Mouse (Mus musculus) gastrocnemius, postnatal 10 days (tissue): Measurements from ENCODE around the gene Plekhh2. TPM values are rescaled to one million over a fixed set of nuclear protein-coding genes. Genes with fewer than 3 reads are reported as not detected.
"Not testable (repeated sequence)": the region's sequence is repeated elsewhere in the genome, so short reads cannot be mapped to it uniquely, and the experiment has no call there.

Experiments
- DNase-seq: peaks from one replicate; pipeline ENCODE4 v3.0.0; 2021; ENCODE audit warnings: mixed read lengths
- total RNA-seq, 2 experiments: library from RNA; stranded (reverse); gene quantifications; 2 replicates each; pipeline ENCODE4 v1.2.3; 2021

Plekhh2 gene
- total RNA-seq, 2 experiments from 2014 or later: 8.1 to 9.0 TPM

DNA sequence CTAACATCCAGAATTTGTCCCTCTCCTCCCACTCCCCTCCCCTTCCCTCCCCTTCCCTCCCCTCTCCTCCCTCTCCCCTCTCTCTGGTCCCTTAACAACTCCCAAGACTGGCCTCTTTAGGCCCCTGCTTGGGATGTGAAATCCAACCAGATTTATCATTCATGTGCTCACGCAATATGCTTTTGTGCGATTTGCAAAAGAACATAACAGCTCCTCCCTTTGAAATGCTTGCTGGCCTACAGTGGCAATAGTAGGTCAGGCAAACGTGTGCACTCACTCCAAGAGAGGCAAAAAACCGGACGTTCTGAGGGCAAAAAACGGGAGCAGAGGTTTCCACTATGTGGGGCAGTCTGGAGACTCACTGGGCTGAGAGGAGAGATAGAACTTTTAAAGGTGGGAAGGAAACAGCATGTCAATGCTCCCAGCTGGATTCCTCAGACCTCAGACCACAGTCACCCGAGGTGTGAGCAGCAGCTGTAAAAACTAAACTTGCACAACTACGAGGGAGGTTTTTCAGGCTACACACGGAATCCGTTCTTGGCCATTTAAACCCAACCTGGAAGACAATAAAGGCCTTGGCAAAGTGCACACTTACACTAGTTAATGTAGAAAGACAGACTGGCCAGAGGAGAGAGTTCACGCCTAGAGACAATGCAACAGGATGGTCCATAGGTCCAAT, 595 bp upstream of the Plekhh2 start:
- no peak for DNase-seq

DNA sequence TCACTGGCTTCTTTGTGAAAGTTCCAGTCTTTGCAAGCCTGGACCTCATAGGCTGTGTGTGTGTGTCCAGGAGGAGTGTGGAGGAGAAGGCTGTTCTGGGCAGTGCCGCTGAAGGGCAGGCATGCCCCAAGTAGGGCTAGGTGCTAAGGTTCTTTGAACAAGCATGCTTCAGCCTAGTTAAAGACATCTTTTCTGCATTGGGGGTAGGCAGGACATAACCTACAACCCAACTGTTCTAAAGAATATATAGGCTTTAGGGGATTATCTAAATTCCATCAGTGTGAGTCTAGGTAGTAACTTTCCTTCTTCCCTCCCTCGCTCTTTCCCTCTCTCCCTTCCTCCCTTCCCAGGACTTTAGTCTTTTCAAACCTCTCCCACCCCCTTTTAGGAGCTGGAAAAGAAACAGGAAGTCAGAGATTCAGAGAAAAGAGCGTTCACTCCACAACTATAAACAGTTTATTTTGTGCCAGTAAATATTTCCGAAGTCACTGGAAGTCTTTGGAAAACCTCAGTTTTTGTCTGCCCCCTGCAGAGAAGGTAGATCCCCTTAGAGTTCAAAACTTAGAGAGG, 906 bp downstream of the Plekhh2 start:
- no peak for DNase-seq

DNA sequence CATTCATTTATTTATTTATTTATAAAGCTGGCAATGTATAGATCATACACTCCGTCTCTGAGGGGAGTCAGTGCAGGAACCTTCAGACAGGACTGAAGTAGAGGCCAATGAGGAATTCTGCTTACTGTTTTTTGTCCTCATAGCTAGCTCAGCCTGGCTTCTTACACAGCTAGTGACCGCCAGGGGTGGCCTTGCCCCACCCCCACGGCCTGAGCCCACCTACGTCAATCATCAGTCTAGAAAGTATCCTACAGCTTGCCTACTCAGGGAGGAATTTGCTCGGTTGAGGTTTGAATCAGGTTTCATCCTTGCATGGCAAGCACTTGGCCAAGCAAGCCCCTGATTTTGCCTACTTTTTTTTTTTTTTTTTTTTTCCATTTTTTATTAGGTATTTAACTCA, 4.2 kb downstream of the Plekhh2 start:
- DNase-seq: no peak

DNA sequence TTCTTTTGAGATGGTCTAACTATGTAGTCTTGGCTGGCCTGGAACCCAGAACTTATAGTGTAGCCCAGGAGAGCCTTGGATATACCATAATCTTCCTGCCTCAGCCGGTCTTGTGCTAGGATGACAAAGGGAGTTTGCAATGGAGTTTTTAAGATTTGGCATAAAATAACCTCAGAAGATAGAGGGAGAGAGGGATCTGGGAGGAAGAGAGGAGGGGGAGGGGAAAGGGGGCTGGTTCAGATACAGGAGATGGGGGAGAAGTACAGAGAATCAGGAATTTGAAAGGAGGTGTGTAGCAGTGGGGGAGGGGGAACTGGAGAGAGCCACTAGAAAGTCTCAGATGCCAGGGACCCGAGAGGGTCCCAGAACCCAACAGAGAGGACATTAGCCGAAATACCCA, 7.7 kb downstream of the Plekhh2 start:
- no peak for DNase-seq

DNA sequence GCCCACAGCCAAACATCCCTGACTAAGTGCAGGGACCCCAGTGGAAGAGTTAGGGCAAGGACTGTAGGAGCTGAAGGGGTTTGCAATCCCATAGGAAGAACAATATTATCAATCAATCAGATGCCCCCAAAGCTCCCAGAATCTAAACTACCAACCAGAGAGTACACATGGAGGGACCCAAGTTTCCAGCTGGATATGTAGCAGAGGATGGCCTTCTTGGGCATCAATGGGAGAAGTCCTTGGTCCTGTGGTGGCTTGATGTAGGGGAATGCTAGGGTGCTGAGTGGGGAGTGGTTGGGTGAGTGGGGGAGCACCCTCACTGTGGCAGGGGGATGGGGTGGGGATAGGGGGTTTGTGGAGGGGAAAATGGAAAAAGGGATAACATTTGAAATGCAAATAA, 8.4 kb downstream of the Plekhh2 start:
- DNase-seq: no peak

DNA sequence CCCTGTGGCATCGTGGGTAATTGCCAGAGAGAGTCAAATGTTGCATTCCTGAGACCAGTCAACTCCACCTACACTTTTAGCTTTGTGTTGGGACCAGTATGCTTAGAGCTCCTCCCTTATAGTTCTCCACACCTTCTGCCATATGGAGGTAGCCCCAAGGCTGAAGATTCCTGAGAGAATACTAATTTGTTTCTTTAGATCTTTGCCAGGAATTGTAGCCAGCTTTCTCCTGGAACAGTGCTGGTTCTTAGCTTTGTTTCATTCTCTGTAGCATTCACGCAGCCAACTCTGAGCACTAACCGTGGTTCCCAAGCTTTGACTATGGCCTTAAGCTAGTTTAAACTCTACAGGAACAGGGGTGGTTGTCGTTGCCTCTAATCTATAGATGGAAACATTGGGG, 17.7 kb downstream of the Plekhh2 start:
- DNase-seq: no peak

DNA sequence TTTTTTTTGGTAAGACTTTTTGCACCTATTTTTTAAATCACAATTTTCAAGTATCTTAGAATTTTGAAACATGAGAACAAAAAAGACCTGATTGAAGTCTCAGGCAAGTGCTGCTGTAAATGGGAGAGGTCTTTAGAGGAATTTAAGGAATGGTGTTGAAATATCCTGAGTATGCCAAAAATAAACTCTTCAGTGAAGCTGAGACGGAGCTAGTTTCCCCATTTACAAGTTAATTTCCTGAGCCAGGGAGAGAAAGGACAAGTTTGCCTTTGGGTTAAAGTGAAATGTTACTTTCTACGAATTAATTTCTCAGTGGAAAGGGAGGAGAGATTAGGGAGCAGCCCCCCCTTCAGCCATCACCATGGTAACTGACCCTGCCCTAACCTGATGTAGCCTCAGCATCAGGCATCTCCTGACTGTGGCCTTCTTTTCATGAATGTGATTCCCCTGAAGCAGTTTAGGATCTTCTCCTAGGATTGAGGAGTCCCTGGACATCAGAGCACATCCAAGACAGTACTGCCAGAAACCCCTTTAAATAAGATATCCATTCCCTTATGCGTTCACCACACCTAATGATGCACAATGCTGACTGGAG, 18.6 kb downstream of the Plekhh2 start:
- no peak for DNase-seq

DNA sequence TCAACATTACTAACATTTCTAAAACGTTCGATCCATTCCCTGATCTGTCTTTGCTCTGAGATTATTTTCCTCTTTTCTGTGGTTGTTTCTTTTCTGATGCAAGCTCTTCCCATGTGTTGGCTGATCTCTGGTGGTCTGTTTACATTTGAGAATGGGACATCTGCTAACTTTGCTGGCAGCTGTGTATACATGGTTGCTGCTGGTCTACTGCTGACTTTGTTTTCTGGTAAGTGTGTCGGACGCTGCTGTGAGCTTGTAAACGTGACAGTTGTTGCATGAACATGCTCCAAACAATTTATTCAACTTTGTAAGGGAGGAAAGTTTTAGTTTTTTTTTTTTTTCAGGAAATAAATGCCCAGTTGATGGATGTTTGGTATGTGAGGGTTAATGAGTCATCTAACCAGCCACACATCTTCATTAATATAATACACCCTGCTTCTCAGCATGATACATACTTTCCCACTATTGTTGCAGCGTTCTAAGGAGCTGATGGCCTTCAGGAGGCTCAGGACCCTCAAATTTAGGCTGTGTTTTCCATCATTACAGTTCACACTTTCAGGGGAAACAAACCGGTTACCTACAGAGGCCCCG, 21.3 kb downstream of the Plekhh2 start:
- DNase-seq: no peak

DNA sequence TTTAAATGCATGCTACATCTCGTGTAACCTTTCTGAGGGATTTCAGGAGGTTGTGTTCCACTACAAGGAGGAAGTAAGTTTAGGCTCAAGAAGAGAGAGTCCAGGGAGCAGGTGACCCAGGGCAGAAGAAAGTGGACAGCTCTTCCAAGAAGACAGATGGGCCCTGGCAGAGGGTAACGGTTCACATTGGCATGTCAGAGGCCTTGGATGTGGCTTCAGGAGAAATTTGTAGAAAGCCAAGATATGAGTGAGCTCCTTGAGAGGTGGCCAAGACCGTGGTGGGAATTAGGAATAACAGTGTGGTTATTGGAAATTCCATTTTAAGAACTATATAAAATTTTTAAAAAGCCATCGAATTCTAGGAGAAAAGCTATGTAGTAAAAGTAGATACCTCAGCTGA, 22.1 kb downstream of the Plekhh2 start:
- DNase-seq: no peak

DNA sequence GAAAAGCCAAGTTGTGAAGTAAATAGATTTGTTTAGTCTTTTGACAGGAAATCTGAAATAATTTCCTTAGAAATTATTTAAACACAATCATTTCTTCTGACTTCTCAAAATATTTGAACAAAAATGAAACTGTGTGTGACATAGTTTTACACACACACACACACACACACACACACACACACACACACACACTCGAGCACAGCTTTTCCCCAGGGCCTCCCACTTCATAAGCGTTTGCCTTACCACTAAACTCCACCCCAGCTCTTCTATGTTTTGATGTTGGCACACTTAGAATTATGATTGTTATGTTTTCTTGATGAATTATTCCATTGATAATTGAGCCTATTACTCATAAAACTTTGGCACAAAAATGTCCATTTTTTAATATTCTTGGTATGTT, 22.9 kb downstream of the Plekhh2 start:
- no peak for DNase-seq

DNA sequence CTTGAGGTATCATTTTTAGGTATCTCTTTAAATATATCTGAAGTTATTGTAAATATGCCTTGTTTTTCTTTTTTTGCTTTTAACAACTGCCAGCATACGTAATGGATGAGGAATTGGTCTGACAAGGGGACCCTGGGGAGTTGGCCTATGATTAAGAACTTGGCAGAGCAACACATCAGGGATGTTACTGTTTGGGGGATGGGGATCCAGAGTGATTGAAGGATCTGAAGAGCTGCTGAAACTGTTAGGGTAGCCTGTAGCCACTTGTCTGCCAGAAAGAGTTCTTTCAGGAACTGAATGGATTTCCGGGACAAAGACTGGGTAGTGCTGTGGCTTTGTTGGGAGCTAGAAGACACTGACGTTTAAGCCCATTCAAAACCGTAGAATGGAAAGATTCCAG, 23.5 kb downstream of the Plekhh2 start:
- DNase-seq: no peak

DNA sequence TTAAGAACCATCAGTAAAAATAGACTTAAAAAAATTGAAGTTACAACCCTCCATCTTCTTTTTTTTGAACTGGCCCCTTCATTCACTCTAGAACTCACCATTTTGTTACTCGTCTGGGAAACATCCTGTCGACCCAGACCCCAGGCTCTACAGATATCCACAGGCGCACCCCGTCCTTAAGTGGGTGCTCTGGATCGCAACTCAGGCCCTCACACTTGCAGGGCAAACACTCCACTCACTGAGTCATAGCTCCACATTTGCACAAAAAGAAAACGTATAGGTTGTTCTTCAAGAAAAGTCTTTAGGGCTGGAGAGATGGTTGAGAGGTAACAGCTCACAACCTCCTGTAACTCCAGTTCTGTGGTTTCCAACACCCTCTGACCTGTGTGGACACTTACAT, 25.6 kb downstream of the Plekhh2 start:
- no peak for DNase-seq

DNA sequence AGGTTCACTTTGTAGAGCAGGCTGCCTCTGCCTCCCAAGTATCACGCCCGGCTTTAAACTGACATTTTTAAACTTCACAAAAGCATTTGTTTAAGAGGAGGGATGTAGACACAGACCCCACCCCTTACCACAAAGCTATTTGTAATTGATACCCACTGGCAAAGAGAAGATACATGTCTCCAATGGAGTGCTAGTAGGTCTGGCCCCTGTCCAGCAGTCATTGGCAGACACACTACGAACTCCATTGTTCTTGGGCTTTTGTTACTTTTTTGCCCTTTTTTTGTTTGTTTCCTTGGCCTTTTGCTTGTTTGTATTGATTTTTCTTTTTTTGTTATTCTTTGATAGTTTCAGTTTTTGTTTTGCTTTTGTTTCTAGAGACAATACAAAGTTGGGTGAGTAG, 26.3 kb downstream of the Plekhh2 start:
- DNase-seq: peak; percentile 29

DNA sequence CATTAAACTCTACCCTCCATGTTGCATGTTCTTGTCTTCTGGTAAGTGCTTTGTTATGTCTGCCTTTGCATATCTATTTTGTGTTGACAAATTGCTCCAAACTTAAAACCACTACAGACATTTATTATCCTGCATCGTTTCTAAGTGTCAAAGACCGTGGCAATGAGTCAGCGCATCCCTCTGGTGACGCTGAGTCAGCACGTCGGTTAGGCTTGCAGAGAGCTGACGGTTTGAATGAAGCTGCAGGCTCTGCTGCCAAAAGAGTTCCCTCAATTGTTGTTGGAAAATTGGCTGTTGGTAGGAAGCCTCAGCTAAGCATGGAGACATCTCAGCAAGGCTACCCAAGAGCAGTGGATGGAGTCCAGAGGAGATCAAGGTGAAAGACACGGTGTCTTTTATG, 28.9 kb downstream of the Plekhh2 start:
- DNase-seq: no peak

DNA sequence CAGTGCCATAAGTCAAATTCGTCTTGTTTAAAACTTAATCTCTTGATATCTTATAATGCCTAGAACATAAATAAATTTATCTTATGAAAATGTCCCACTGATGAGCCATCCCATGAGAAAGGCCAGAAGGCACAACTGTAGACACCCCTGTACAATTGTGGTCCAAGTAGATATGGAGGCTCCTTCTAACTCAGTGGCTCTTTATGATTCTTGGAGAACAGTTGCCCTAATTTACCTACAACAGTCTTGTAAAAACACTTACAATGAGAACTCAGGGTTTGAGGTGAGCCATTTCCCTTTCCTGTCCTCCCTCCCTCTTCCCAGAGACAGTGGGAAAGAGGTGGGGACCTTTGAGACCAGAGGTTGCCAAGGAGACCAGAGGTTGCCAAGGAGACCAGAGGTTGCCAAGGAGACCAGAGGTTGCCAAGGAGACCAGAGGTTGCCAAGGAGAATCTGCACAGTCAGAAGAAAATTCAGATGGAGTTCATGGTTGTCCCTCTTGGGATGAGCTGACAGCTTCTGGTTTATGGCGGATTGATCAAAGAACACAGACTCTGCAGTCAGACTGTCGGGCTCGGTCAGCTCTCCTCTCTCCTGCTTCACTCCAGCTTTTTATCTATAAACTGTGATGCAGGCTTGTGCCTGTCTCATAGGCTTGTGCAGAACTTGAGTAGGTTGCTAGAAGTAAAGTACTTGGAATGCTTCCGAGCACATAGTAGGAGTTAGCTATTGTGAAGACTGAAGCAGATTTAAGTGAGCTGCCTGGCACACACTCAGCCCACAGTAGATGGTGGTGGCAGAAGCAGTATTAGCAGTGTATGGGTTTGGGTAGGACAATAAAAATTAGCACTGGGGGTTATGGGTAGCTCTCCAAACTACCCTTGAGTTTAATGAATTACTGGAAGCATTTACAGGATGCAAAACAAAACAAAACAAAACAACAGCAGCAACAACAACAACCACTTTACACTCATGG, 39.5 kb downstream of the Plekhh2 start:
- no peak for DNase-seq

DNA sequence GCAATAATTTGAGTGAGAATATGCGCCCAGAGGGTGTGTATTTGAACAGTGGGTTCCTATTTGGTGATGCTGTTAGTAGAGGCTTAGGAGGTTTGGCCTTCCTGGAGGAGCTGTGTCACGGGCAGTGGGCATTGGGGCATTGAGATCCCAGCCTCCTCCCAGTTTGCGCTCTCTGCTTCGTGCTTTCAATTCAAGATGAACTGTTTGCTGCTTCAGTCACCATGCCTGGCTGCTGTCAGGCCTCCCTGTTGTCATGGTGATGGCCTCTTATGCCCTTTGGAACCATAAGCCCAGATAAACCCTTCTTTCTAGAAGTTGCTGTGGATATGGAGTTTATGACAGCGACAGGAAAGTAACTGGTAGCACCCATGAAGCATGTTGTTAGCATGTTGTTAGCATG, 40.5 kb downstream of the Plekhh2 start:
- DNase-seq: no peak

DNA sequence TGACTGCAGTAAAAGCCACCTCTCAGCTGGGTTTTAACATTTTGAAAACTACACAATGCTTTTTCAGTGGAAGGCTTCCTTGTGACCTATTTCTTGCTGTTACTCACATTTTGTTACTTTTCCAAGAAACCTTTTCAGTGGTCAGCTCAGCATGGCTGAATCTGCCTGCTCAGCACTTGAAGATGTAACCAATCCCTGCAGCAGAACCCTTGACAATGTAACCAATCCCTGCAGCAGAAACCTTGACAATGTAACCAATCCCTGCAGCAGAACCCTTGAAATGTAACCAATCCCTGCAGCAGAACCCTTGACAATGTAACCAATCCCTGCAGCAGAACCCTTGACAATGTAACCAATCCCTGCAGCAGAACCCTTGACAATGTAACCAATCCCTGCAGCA, 52.6 kb downstream of the Plekhh2 start:
- not testable (repeated sequence) for DNase-seq

DNA sequence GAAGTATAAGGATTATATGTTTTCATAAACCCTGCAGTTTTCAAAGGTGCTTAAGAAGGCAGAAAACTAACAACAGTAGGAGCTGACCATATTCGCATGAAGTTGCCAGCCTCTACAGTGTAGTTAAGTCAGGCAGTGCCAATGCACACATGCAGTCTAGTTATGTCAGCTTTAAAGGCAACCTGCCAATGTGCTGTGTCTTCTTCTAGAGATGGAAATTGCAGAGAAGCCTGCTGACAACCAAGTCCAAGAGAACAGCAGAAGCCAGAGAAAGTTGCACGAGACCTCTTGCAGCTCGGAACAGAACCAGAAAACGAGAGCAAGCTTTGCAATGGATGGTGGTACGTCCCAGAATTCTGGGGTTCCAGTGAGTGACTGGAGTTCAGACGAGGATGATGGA, 54.1 kb downstream of the Plekhh2 start:
- DNase-seq: no peak

DNA sequence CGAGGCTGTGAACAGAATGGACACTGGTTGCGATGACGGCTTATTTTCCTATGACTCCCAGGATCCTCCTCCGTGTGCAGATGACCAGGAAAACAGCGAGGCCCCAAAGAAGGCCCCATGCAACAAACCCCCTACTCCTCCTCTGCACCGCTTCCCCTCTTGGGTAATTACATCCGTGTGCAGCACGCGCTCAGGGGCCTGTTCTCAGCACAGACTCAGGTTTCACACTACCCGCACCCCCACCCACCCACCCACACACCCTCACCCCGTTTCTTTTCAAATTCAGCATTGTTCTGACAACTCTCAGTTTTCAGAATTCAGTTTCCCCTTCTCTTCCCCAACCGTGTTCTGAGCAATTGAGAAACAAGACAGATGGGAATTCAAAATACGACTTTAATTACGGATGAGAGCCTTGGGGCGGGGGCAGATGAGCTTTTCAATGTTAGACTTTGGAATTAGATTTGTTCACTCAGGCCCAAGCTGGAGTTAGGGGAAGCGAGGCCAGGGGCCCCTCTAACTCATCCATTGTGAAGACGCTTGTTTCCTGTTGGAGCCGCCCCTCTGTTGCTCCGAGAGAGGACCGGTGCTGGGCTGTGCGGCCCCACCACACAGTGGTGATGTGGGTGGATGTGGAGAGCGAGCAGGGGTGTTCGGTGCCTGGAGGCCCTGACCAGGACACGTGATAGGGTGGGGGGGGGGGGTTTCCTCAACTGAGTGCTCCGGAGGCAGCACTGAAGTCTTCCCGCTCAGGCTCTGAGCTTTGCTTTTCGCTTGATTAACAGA, 55.3 kb downstream of the Plekhh2 start:
- no peak for DNase-seq

DNA sequence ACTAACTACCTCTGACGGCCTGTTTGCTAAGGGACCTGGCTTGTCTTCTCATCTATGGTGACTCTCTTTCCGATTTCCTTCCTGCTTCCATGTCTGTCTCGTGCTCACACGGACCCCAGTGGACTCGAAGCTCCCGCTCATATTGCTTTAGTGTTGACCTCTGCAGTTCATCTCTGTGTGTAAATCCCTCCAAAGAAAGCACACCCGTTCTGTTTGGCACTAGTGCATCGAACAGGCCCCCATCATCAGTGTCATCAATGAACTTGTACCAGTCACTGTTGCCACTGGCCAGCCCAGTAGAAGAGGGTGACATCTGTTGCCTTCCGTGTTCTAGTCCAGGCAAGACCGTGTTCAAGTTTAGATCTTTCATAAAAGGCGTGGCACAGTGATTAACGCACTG, 57.1 kb downstream of the Plekhh2 start:
- no peak for DNase-seq

DNA sequence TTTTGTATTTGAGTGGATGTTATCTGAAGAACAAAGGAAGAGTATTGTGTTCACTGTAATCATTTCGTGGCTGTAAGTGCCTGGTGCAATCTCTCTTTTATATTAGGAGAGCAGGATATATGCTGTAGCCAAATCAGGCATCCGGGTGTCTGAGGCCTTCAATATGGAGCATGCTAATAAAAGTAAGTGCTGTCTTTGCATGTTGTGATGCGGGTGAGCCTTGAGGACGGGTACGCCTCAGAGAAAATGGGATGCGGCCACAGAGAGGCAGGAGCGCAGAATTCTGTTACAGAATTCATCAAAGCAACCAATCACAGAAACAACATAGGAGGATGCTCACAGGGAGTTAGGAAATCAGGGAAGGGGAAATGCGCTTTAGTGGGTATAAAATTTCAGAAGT, 58.1 kb downstream of the Plekhh2 start:
- no peak for DNase-seq

DNA sequence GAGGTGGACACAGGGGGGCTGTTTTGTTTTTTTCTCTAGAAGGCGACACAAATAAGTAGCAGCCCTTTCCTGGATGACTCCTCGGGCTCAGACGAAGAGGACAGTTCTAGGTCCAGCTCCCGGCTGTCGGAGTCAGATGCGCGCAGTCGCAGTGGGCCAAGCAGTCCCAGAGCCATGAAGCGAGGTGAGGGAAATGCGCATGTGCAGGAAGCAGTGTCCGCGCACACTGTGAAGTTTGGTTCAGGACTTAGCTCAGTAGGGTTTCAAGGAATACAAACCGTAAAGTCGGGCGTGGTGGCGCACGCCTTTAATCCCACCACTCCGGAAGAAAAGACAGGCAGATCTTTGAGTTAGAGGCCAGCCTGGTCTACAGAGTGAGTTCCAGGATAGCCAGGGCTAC, 59.9 kb downstream of the Plekhh2 start:
- no peak for DNase-seq
